ENCODE assay signal across 8 mouse cellular contexts in the genomic region with DNA sequence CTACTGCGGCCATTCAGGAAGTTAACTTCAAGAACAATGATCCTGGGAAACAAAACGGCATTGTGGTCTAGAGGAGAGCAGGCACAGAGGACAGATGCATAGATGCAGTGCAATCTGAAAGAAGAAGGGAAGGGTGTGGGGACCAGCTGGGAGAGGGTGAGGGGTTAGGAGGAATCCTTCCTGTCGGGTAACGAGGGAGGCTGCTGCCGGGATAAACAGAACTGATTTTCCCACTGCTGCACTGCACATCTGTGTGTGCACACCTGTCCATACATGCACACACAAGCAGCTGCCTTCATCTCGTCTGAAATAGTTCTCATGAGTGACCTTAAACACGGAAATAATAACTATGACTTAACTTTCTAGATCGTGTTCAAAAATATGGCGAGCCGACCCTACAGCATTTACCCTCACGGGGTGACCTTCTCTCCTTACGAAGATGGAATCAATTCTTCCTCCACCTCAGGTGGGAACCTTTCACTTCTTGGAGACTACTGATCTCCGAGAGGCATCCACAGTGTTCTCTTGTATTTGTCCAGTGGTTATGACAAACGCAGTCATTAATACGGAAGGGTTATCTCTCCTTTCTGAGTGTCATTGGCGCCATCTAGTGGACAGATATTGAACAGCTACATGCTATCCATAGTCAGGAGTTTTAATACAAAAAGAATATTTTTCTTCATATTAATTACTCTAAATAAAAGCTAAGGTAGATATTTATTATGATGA. TPM values are rescaled to one million over a fixed set of nuclear protein-coding genes. Genes with fewer than 3 reads are reported as not detected.
DNase-seq lines count a peak whose midpoint lies in the region; ATAC-seq and TF ChIP-seq lines count a peak whose summit lies in the region.

No protein-coding gene starts in this region.

- TF ChIP-seq POLR2A in thymus, adult 2 months (IDR thresholded peaks at IDR 0.05; ENCODE audit: control insufficient read depth, extremely low read depth, insufficient read depth, low read length, poor library complexity): no peak

- H3K4me1 ChIP-seq in thymus, adult 2 months (replicated peaks; ENCODE audit: control insufficient read depth, insufficient read depth, low read length): peaks cover 4% of the 10 kb centered on the region; the same call in 1 of the 2 replicates
- no peaks in the 10 kb centered on the region for H3K4me1 ChIP-seq in intestine, embryonic 16.5 days (ENCODE audit: control insufficient read depth, insufficient read depth, low read length)
- H3K4me1 ChIP-seq in limb, embryonic 11.5 days (ENCODE audit: control insufficient read depth, insufficient read depth, low read length): no peaks in the 10 kb centered on the region
- 0 out of 2 replicates have a peak, but pooled peaks cover 2% of the 10 kb centered on the region for H3K4me1 ChIP-seq in midbrain, embryonic 15.5 days
- H3K4me1 ChIP-seq in stomach, embryonic 14.5 days (ENCODE audit: control insufficient read depth, insufficient read depth, low read length): no peaks in the 10 kb centered on the region

- peak; percentile 97 for ATAC-seq in common myeloid progenitor, adult 5-6 weeks (replicated peaks; ENCODE audit: low read depth, poor library complexity, severe bottlenecking)
- ATAC-seq in intestine, embryonic 16.5 days: peak; percentile 66
- peak; percentile 62; the same call in 1 of the 2 replicates for ATAC-seq in limb, embryonic 11.5 days (ENCODE audit: insufficient number of reproducible peaks, low FRiP score, low TSS enrichment, low read depth)
- peak; percentile 92 for ATAC-seq in midbrain, embryonic 15.5 days (replicated peaks)
- ATAC-seq in stomach, embryonic 14.5 days (ENCODE audit: insufficient number of reproducible peaks, insufficient read depth, low FRiP score, low read depth): peak; percentile 46; the same call in 1 of the 2 replicates

- WGBS in thymus, adult 2 months: 40% methylated on average over 16 of the region's 16 CpGs
- WGBS in intestine, embryonic 16.5 days: 44% methylated on average over 16 of the region's 16 CpGs
- whole genome bisulfite sequencing in limb, embryonic 11.5 days: 53% methylated on average over 16 of the region's 16 CpGs
- WGBS in midbrain, embryonic 15.5 days: 48% methylated on average over 16 of the region's 16 CpGs
- WGBS in stomach, embryonic 14.5 days: 43% methylated on average over 16 of the region's 16 CpGs

- no peaks in the 10 kb centered on the region for H3K9me3 ChIP-seq in intestine, embryonic 16.5 days (ENCODE audit: control insufficient read depth, low read length)
- no peaks in the 10 kb centered on the region for H3K9me3 ChIP-seq in limb, embryonic 11.5 days (ENCODE audit: control insufficient read depth, low read length)
- no peaks in the 10 kb centered on the region for H3K9me3 ChIP-seq in midbrain, embryonic 15.5 days
- H3K9me3 ChIP-seq in stomach, embryonic 14.5 days (ENCODE audit: control insufficient read depth, low read depth, low read length): no peaks in the 10 kb centered on the region

- TF ChIP-seq CTCF in thymus, adult 2 months (IDR thresholded peaks at IDR 0.05; ENCODE audit: borderline replicate concordance, control insufficient read depth, extremely low read depth, insufficient read depth, low read length, poor library complexity): no peak

- H3K9ac ChIP-seq in intestine, embryonic 16.5 days (ENCODE audit: low read depth, low read length): no peak overlapping the region
- no peak overlapping the region for H3K9ac ChIP-seq in limb, embryonic 11.5 days (ENCODE audit: low read length)
- no peak overlapping the region for H3K9ac ChIP-seq in midbrain, embryonic 15.5 days
- H3K9ac ChIP-seq in stomach, embryonic 14.5 days (replicated peaks; ENCODE audit: low read depth, low read length): no peak overlapping the region

- intact Hi-C loops in gastrocnemius, postnatal 14 days (cut with DNase I; ENCODE audit: low total_unique reads): no loop called here

- no peaks in the 10 kb centered on the region for H3K27me3 ChIP-seq in thymus, adult 2 months (ENCODE audit: control insufficient read depth, insufficient read depth, low read length)
- no peaks in the 10 kb centered on the region for H3K27me3 ChIP-seq in intestine, embryonic 16.5 days (replicated peaks; ENCODE audit: control insufficient read depth, insufficient read depth, low read length)
- no peaks in the 10 kb centered on the region for H3K27me3 ChIP-seq in limb, embryonic 11.5 days (ENCODE audit: control insufficient read depth, insufficient read depth, low read length)
- H3K27me3 ChIP-seq in midbrain, embryonic 15.5 days (replicated peaks): no peaks in the 10 kb centered on the region
- no peaks in the 10 kb centered on the region for H3K27me3 ChIP-seq in stomach, embryonic 14.5 days (ENCODE audit: control insufficient read depth, insufficient read depth, low read length)

- H3K36me3 ChIP-seq in thymus, adult 2 months (ENCODE audit: control insufficient read depth, insufficient read depth, low read length): no peaks in the 10 kb centered on the region
- no peaks in the 10 kb centered on the region for H3K36me3 ChIP-seq in intestine, embryonic 16.5 days (ENCODE audit: control insufficient read depth, insufficient read depth, low read length)
- no peaks in the 10 kb centered on the region for H3K36me3 ChIP-seq in limb, embryonic 11.5 days (ENCODE audit: control insufficient read depth, insufficient read depth, low read length)
- no peaks in the 10 kb centered on the region for H3K36me3 ChIP-seq in midbrain, embryonic 15.5 days (replicated peaks)
- H3K36me3 ChIP-seq in stomach, embryonic 14.5 days (ENCODE audit: control insufficient read depth, insufficient read depth, low read length): no peaks in the 10 kb centered on the region

- no peak overlapping the region for H3K27ac ChIP-seq in thymus, adult 2 months (ENCODE audit: control insufficient read depth, insufficient read depth, low read length)
- no peak overlapping the region for H3K27ac ChIP-seq in intestine, embryonic 16.5 days (ENCODE audit: low read length)
- no peak overlapping the region for H3K27ac ChIP-seq in limb, embryonic 11.5 days (replicated peaks; ENCODE audit: low read depth, low read length)
- H3K27ac ChIP-seq in midbrain, embryonic 15.5 days: no peak overlapping the region
- H3K27ac ChIP-seq in stomach, embryonic 14.5 days (ENCODE audit: low read length): no peak overlapping the region

- peak overlapping the region; percentile 39 for H3K4me3 ChIP-seq in thymus, adult 2 months (ENCODE audit: control insufficient read depth, insufficient read depth, low read length)
- peak overlapping the region; percentile 19 for H3K4me3 ChIP-seq in intestine, embryonic 16.5 days (ENCODE audit: low read length)
- no peak overlapping the region for H3K4me3 ChIP-seq in limb, embryonic 11.5 days (ENCODE audit: low read depth, low read length)
- H3K4me3 ChIP-seq in midbrain, embryonic 15.5 days: peak overlapping the region; percentile 8; the same call in 1 of the 2 replicates
- H3K4me3 ChIP-seq in stomach, embryonic 14.5 days (ENCODE audit: low read depth, low read length): 0 out of 2 replicates have a peak overlapping the region, but pooled peaks have one; percentile 1

- H3K4me2 ChIP-seq in intestine, embryonic 16.5 days (ENCODE audit: low read depth, low read length): peak overlapping the region; percentile 26
- H3K4me2 ChIP-seq in limb, embryonic 11.5 days (ENCODE audit: low read depth, severe bottlenecking): no peak overlapping the region
- H3K4me2 ChIP-seq in midbrain, embryonic 15.5 days: peak overlapping the region; percentile 32
- peak overlapping the region; percentile 17 for H3K4me2 ChIP-seq in stomach, embryonic 14.5 days (replicated peaks; ENCODE audit: low read depth, low read length)

- DNase-seq in thymus, adult 2 months: peak; percentile 67
- DNase-seq in thymus, adult 18-20 months: no peak
- peak; percentile 34 for DNase-seq in gastrocnemius, postnatal 14 days
- peak; percentile 78 for DNase-seq in limb, embryonic 11.5 days (ENCODE audit: low spot score)

RNA-seq across cellular contexts. Expression of gene F5, which starts 32.7 kb away (rescaled TPM):
- 0.56 and 0.78 TPM in 2 replicates for polyA plus RNA-seq in thymus, adult 2 months (2012; rRNA removed)
- 1.6 and 2.1 TPM in 2 replicates for total RNA-seq in common myeloid progenitor, adult 5-6 weeks (2017)
- total RNA-seq in gastrocnemius, postnatal 14 days (2021): under 1 TPM; 0.07 to 0.14 TPM
- polyA plus RNA-seq in intestine, embryonic 16.5 days (2015; fragmentation: Nextera tagmentation; extraction: Ambion mirVana): 0.32 and 0.36 TPM in 2 replicates
- 0.16 and 0.35 TPM in 2 replicates for polyA plus RNA-seq in limb, embryonic 11.5 days (2014; fragmentation: Nextera tagmentation; extraction: Ambion mirVana)
- 0.13 and 0.14 TPM in 2 replicates for polyA plus RNA-seq in midbrain, embryonic 15.5 days (2015; fragmentation: Nextera tagmentation; extraction: Ambion mirVana)
- polyA plus RNA-seq in stomach, embryonic 14.5 days (2014; fragmentation: Nextera tagmentation; extraction: Ambion mirVana): 0.54 and 0.70 TPM in 2 replicates

Comparison
In these comparisons a context has a peak if more than half of its experiments do, and no peak if none do; other contexts are left out.
1. DNase-seq: peak in thymus, adult 2 months (single experiment), gastrocnemius, postnatal 14 days (single experiment) and limb, embryonic 11.5 days (single experiment); none in thymus, adult 18-20 months (0 of 2).
2. ATAC-seq: peak in every context shown above with its lines; median percentile 97 in common myeloid progenitor, adult 5-6 weeks; 92 in midbrain, embryonic 15.5 days; 66 in intestine, embryonic 16.5 days; 62 in limb, embryonic 11.5 days; 46 in stomach, embryonic 14.5 days.